Mouse (Mus musculus) testis, adult 2 months (tissue): Measurements from ENCODE around the gene Mrpl33.

ENCODE experiments used
- CTCF ChIP-seq: fragments of 200-500 bp; IDR thresholded peaks from 2 replicates; pipeline ENCODE4 v1.5.1; 2012; ENCODE audit warnings: low read depth, mild to moderate bottlenecking, inconsistent platforms, low read length, moderate library complexity; ENCODE audit not compliant: control insufficient read depth, insufficient read depth, insufficient replicate concordance
- POLR2A ChIP-seq: fragments of 200-500 bp; IDR thresholded peaks from 2 replicates; pipeline ENCODE4 v1.6.1; 2012; ENCODE audit warnings: low read depth, mild to moderate bottlenecking, inconsistent platforms, low read length, moderate library complexity; ENCODE audit not compliant: control insufficient read depth

DNA sequence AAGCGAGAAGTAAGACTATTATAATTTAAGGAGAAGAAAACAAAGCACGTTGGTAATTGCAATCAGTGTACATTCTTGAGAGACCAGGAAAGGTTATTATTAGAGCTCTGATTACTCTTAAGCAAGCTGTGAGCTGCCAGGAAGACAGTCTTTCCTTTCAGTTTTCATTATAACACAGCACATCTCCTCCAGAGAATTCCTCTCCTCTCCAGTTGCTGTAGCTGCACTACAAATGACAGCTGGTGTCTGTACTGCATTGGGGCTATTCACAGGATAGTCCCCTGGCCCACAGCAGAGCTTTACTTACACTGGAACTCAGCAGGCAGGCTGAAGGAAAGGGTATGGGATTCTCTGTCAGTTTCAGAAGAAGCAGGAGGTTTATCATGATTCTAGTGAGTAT is 76.7 kb downstream of the Mrpl33 start:
- TF ChIP-seq CTCF (no peak), POLR2A (no peak)
